Mouse (Mus musculus): ENCODE results near the gene Adgra3.

Gene Adgra3

GRCm38 (mm10) chr5:50031763-50032272 lies 27.0 kb downstream of the Adgra3 start:
- in situ Hi-C loops (cut with MboI, MseI): no loop called here

DNA sequence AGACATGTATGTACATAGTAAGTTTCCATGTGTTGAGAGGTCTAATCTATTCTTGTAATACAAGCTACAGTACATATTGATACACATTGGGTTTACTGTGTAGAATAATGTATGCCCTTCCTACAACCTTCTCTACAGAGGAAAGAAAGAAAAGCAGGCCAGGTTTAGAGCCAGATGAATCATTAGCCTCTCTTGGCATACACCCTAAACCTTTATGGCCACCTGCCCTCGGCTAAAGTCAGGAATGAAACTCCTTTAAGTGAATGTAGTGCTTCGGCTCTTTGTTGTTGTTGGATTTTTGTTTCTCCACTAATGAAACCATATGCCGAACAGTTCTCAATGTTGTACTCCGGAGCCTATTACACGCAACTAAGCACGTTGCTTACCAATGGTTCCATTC lies 27.5 kb downstream of the Adgra3 start:
- in situ Hi-C loops (cut with MboI, MseI): no loop called here

- in situ Hi-C loops (cut with MboI, MseI): no loop called here
Measured at GRCm38 (mm10) chr5:50029662-50030061, 29.1 kb downstream of the Adgra3 start.

- in situ Hi-C loops (cut with MboI, MseI): no loop called here
Measured at GRCm38 (mm10) chr5:50027561-50027960, 31.2 kb downstream of the Adgra3 start.

DNA sequence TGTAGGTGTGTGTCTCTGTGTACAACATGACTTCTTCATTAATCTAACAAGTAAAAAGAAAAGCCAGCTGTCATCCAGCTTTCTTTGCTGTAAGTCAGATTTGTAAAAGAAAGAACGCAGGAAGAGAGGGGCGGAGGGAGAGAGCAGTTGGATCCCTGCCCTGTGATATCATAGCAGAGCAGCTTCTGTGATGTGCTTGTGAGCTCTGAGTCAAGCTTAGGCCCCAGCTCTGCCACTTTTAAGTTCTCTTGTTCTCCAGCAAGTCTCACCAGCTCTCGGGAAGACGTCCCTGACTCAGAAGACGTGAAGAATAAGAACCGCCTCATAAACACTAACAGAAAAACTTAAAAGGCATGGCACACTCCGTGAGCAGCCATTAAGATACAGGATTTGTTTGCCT lies 31.8 kb downstream of the Adgra3 start:
- in situ Hi-C loops (cut with MboI, MseI): no loop called here

GRCm38 (mm10) chr5:50026148-50026547 lies 32.7 kb downstream of the Adgra3 start:
- in situ Hi-C loops (cut with MboI, MseI): no loop called here

DNA sequence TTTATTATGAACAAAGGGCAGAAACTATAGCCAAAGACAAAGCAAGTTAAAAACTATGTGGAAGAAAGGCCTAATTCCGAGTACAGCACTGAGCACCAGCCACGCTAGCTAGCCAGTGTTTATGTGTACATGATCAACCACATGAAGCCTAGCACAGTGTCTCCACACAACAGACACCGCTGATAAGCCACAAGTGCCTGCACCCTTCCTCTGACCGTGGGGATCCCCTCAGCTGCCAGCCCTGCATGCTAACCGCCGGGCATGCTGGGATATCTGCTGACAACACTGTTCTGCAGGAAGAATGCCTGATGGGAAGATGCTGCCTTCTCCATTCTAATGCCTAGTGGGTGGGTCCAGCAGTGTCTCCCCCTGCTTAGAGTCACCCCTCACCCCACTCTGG lies 34.7 kb downstream of the Adgra3 start:
- in situ Hi-C loops (cut with MboI, MseI): no loop called here

DNA sequence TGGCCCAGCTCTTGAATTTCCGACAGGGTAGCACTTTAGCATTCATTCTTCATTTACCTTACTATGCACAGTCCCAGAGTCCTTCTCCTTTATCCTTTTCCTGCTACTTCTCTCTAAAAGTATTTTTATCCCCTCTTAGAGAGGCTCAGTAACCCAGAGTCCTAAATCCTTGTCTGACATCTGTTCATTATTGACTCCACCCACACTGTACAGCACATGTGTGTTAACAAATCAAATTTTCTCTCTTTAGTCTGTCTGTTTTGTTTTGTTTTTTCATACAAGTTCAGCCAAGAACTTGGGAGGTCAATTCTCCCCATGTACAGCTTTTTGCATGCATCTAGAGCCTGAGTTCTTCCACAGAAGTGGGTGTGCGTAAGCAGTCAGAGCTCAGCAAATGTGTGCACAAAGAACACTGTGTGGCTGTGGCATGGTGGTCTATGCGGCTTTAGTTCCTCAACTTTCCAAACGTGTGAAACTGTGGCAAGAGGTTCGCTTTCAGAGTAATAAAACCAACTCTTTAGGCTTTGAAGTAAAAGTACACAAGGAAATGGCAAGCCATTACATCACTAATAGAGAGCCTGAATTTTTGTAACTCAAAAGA lies 42.7 kb downstream of the Adgra3 start:
- in situ Hi-C loops (cut with MboI, MseI): no loop called here

DNA sequence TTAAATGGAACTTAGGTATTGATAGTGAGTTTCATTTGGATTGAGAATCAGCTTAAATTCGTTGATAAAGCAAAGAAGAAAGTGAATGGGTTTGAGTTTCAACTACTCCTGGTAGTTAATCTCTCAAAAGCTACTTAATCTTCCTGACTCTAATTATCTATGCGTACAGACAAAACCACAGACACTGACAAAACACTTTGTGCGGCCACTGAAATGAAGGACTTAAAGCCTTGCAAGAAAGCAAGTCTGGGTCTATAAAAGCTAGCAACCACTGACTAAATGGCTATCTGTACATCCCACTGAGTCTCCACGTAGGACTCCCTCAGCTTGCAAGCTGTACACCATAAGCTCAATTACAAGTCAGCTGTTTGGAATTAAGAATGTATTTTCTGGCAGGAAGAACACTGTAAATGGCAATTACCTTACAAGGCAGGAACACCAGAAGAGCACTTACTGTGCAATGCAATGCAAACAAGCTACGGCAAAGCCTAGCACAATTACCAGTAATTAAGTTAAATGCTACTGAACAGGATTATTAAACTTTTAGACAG lies 43.6 kb downstream of the Adgra3 start:
- in situ Hi-C loops (cut with MboI, MseI): no loop called here

DNA sequence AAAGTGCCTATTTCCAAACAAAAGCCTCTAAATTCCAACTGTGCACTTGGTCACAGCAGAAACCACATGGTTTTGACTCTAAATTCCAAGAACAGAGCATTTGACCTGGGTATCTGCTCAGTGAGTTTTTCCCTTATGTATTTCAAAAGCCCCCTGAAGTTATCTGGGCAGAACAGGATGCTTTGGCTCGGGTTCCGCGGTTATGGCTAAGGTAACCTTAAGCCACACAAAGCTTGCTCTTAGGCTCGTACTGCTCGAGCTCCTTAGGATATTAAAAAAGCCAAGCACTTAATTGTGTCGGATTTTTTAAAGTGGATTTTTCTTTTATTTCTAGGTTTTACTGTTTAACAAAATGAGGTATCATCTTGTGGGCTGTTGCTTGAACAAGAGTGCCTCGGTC lies 44.1 kb downstream of the Adgra3 start:
- in situ Hi-C loops (cut with MboI, MseI): no loop called here

- in situ Hi-C loops (cut with MboI, MseI): no loop called here
Measured at GRCm38 (mm10) chr5:50013965-50014364, 44.8 kb downstream of the Adgra3 start.

DNA sequence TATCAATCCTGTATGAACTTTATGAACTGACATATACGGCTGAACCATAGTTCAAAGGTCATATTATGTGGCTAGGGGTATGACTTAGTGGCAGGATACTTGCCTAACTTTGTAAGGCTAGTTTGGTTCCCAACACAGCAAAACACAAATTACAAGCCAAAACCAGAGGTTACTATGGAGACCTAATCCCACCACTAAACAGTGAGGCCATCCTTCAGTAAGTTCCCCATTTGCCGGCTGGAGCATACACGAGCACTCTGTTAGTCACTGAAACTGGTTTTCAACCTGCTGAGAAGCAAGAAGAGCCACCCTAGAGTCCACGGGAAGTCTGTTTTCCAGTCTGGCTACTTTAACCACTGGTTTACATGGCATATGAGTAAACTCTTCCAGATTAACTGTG lies 50.0 kb downstream of the Adgra3 start:
- in situ Hi-C loops (cut with MboI, MseI): no loop called here

GRCm38 (mm10) chr5:50006915-50007658 lies 51.7 kb downstream of the Adgra3 start:
- in situ Hi-C loops (cut with MboI, MseI): no loop called here

GRCm38 (mm10) chr5:50002269-50002668 lies 56.5 kb downstream of the Adgra3 start:
- in situ Hi-C loops (cut with MboI, MseI): no loop called here

DNA sequence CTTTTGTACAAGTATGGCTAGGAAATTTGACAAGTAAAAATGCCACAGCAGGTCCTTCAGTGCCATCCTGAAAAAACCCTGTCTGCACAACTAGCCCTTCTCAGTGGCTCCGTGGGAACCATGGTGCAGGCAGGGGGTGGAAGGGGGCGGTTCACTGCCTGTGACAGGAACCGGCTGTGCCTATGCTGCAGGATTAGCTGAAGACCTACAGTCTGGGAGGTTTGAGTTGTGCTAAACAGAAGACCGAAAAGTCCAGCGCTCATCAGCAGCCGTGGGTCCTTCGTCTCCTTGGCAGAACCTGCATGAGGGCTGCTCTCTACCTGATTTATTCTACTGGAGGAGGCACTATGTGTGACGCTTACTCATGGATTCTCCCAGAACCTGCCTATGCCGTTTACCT lies 59.0 kb downstream of the Adgra3 start:
- in situ Hi-C loops (cut with MboI, MseI): no loop called here

- in situ Hi-C loops (cut with MboI, MseI): no loop called here
Measured at GRCm38 (mm10) chr5:49997019-49997418, 61.8 kb downstream of the Adgra3 start.

GRCm38 (mm10) chr5:49996457-49996856 lies 62.3 kb downstream of the Adgra3 start:
- in situ Hi-C loops (cut with MboI, MseI): no loop called here

GRCm38 (mm10) chr5:49990737-49991323 lies 68.0 kb downstream of the Adgra3 start:
- in situ Hi-C loops (cut with MboI, MseI): no loop called here

DNA sequence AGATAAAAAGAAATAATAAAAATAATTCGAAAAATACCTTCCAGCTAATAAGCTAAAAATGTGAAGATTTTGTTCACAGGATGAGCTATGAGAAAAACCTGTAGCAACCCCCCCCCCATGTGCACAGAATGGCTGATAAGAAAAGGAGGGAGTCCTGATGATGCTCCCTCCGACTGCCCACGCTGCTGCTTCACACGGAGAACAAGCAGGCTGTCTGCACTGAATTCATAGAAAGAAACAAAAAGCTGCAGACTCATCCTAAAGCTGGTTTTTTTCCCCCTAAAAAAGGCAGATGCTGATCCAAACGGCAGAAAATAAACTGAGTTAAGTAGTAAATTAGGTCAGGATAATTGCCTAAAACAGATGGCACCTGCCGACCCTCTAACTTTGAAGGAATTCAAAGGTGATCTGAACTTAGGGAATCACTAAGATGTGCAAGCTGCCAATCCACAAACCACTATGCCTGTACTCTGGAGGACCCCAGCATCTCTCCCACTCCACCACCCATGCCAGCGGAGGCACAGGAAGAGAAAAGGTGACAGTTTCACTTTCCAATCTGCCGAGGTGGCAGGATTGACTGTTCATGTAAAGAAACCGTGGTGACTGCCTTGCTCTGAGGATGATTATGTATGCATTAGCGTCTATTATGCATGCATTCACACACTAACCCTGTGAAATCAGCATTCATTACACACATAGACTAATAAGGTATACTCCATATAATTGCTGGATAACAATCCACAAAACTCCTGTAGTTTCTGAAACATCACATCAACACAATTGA lies 70.6 kb downstream of the Adgra3 start:
- in situ Hi-C loops (cut with MboI, MseI): no loop called here

DNA sequence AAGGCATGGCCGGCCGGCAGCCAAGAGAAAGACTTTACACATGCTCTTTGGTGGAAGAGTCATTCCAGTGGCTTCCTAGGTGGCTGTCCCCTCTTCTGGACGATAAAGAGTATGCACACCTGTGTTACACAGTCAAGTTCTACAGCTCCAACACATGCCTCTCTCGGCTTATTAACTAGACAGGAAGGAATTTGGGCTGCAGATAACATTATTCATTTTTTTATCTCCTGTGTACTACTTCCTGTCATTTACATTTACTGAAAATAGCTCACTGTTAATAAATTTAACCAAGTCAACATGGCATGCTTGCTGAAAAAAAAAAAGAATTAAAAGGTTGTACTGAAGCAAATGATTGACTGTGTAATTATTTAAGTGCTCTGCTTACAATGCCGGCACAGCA lies 78.1 kb downstream of the Adgra3 start:
- in situ Hi-C loops (cut with MboI, MseI): no loop called here

GRCm38 (mm10) chr5:49979246-49979645 lies 79.6 kb downstream of the Adgra3 start:
- in situ Hi-C loops (cut with MboI, MseI): no loop called here

DNA sequence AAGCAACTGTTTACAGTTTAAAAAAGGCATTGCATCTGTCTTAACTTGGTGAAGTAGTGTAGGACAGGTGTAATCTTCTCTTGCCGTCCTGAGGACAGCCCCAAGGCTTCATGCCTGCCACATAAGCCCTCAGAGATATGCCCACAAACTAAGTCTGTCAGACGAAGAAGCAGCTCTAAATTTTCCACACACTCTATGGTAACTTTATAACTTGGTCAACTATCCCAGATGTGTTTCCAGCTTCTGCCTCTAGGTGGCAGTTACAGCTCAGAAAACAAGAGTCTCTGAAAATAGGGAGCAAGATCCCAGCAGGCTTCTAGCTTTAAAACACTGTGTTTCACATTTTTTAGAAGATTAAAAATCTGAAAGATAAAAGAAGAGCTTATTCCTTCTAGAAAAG lies 82.8 kb downstream of the Adgra3 start:
- in situ Hi-C loops (cut with MboI, MseI): no loop called here
